Mouse (Mus musculus): ENCODE measurements around the gene Kif26a.

Kif26a gene

GRCm38 (mm10) chr12:112221290-112221689 lies 75.3 kb downstream of the Kif26a start:
- DNase-seq (ENCODE audit: low spot score) = no peak

GRCm38 (mm10) chr12:112221754-112222439 lies 75.9 kb downstream of the Kif26a start:
- no peak for DNase-seq (ENCODE audit: low spot score)

- DNase-seq (ENCODE audit: low spot score) = no peak
These were observed 77.8 kb downstream of the Kif26a start for GRCm38 (mm10) chr12:112223721-112224337.

- no peak for DNase-seq (ENCODE audit: low spot score)
These were observed 80.2 kb downstream of the Kif26a start for GRCm38 (mm10) chr12:112226238-112226637.

GRCm38 (mm10) chr12:112226656-112227055 lies 80.6 kb downstream of the Kif26a start:
- no peak for DNase-seq (ENCODE audit: low spot score)

GRCm38 (mm10) chr12:112229084-112229483 lies 83.1 kb downstream of the Kif26a start:
- DNase-seq (ENCODE audit: low spot score) = no peak

GRCm38 (mm10) chr12:112230196-112230595 lies 84.2 kb downstream of the Kif26a start:
- no peak for DNase-seq (ENCODE audit: low spot score)
